Mouse (Mus musculus) thymus, postnatal 14 days (tissue): ENCODE results near the gene Maneal.

ENCODE experiments used
- DNase-seq: peaks from one replicate; pipeline ENCODE4 v3.0.0; 2021

The Maneal gene

GRCm38 (mm10) chr4:124861283-124862188 lies at the start of gene Maneal:
Gene Maneal (minus strand): TSS chr4:124862171.
- DNase-seq, result no peak

- no peak for DNase-seq
Measured at GRCm38 (mm10) chr4:124905971-124906822, 44.2 kb upstream of the Maneal start.

- DNase-seq, result peak; percentile 18
Measured at GRCm38 (mm10) chr4:124905417-124905816, 43.4 kb upstream of the Maneal start.

GRCm38 (mm10) chr4:124899906-124900305 lies 37.9 kb upstream of the Maneal start:
- DNase-seq, result no peak

- no peak for DNase-seq
Measured at GRCm38 (mm10) chr4:124898428-124898827, 36.5 kb upstream of the Maneal start.

GRCm38 (mm10) chr4:124894508-124895428 lies 32.8 kb upstream of the Maneal start:
- no peak for DNase-seq

- no peak for DNase-seq
Measured at GRCm38 (mm10) chr4:124893769-124894168, 31.8 kb upstream of the Maneal start.

GRCm38 (mm10) chr4:124890831-124891230 lies 28.9 kb upstream of the Maneal start:
- no peak for DNase-seq

GRCm38 (mm10) chr4:124889935-124890334 lies 28.0 kb upstream of the Maneal start:
- DNase-seq, result no peak

GRCm38 (mm10) chr4:124888702-124889101 lies 26.7 kb upstream of the Maneal start:
- no peak for DNase-seq

GRCm38 (mm10) chr4:124882151-124882729 lies 20.3 kb upstream of the Maneal start:
- DNase-seq, result peak; percentile 18

- DNase-seq, result no peak
Measured at GRCm38 (mm10) chr4:124881341-124881908, 19.5 kb upstream of the Maneal start.

GRCm38 (mm10) chr4:124880599-124880998 lies 18.6 kb upstream of the Maneal start, which contains the start of gene Epha10:
Gene Epha10 (plus strand): TSS chr4:124880899.
- DNase-seq, result no peak

- DNase-seq, result no peak
Measured at GRCm38 (mm10) chr4:124872719-124873118, 10.7 kb upstream of the Maneal start.

GRCm38 (mm10) chr4:124860446-124860845 lies 1.5 kb downstream of the Maneal start:
- peak; percentile 44 for DNase-seq

GRCm38 (mm10) chr4:124858370-124858769 lies 3.6 kb downstream of the Maneal start:
- DNase-seq, result no peak

- no peak for DNase-seq
Measured at GRCm38 (mm10) chr4:124856294-124856693, 5.7 kb downstream of the Maneal start.

GRCm38 (mm10) chr4:124850933-124851658 lies 10.9 kb downstream of the Maneal start, which contains the start of gene 1110065P20Rik:
Gene 1110065P20Rik (minus strand): TSS chr4:124851196.
- DNase-seq, result peak; percentile 84

- peak; percentile 95 for DNase-seq
Measured at GRCm38 (mm10) chr4:124850261-124850913, 11.6 kb downstream of the Maneal start, which contains the start of gene Yrdc. Gene Yrdc (plus strand): TSS chr4:124850679.

GRCm38 (mm10) chr4:124849631-124850260 lies 12.2 kb downstream of the Maneal start:
- no peak for DNase-seq
